Mouse (Mus musculus) hindbrain, embryonic 14.5 days (tissue): ENCODE results near the gene Ctdspl2. TPM values are rescaled to one million over a fixed set of nuclear protein-coding genes. Genes with fewer than 3 reads are reported as not detected.
"Not testable (repeated sequence)": the region's sequence is repeated elsewhere in the genome, so short reads cannot be mapped to it uniquely, and the experiment has no call there.

Experiments used
- ATAC-seq: fragments of 200-750 bp; cut with Nextera tagmentation; 2 replicates; pipeline ENCODE4 v1.8.0; 2017; ENCODE audit warnings: moderate number of reproducible peaks, mild to moderate bottlenecking, moderate TSS enrichment, moderate library complexity; ENCODE audit not compliant: low FRiP score
- DNase-seq: peaks from one replicate; pipeline ENCODE4 v3.0.0-alpha.2; 2015; ENCODE audit warnings: low spot score
- H3K27ac ChIP-seq: fragments of 300-500 bp; sonication (generic); 2 replicates; pipeline ENCODE4 v1.5.1; 2014; ENCODE audit warnings: mild to moderate bottlenecking, moderate library complexity
- H3K27me3 ChIP-seq: fragments of 300-500 bp; sonication (generic); 2 replicates; pipeline ENCODE4 v1.6.1; 2014; ENCODE audit warnings: mild to moderate bottlenecking, low read length, mixed read lengths; ENCODE audit not compliant: control insufficient read depth, insufficient read depth
- H3K36me3 ChIP-seq: fragments of 300-500 bp; sonication (generic); replicated peaks from 2 replicates; pipeline ENCODE4 v1.6.1; 2014; ENCODE audit not compliant: control insufficient read depth, insufficient read depth
- H3K4me1 ChIP-seq: fragments of 300-500 bp; sonication (generic); replicated peaks from 2 replicates; pipeline ENCODE4 v1.6.1; 2014; ENCODE audit warnings: antibody characterized with exemption, low read length, mixed read lengths; ENCODE audit not compliant: control insufficient read depth, insufficient read depth
- H3K4me2 ChIP-seq: fragments of 300-500 bp; sonication (generic); replicated peaks from 2 replicates; pipeline ENCODE4 v1.6.1; 2014; ENCODE audit warnings: mild to moderate bottlenecking, moderate library complexity
- H3K4me3 ChIP-seq: fragments of 300-500 bp; sonication (generic); replicated peaks from 2 replicates; pipeline ENCODE4 v1.5.1; 2014; ENCODE audit warnings: mild to moderate bottlenecking, low read length
- H3K9ac ChIP-seq: fragments of 300-500 bp; sonication (generic); 2 replicates; pipeline ENCODE4 v1.6.1; 2014
- H3K9me3 ChIP-seq: fragments of 300-500 bp; sonication (generic); 2 replicates; pipeline ENCODE4 v1.6.1; 2016; ENCODE audit warnings: low read length; ENCODE audit not compliant: control insufficient read depth
- WGBS: fragments of 180-500 bp; shearing (Covaris S2); extraction: QIAGEN DNeasy Blood & Tissue Kit; methylation state at CpG from one replicate; pipeline ENCODE4 v1.1.7; 2014; 5-methylcytosine and 5-hydroxymethylcytosine counted together
- polyA plus RNA-seq: library from polyadenylated mRNA; unstranded; fragments of >200 nt; fragmentation: Nextera tagmentation; extraction: Ambion mirVana; gene quantifications from 2 replicates; pipeline ENCODE4 v1.2.1, GENCODE M21; 2014

Ctdspl2 gene
- polyA plus RNA-seq: 34.5 and 35.5 TPM in 2 replicates

- Histone ChIP-seq H3K27ac (peak within 1 kb of the TSS; percentile 91), H3K4me2 (peak within 1 kb of the TSS; percentile 91), H3K9ac (peak within 1 kb of the TSS; percentile 97), H3K4me3 (peak within 1 kb of the TSS; percentile 96), H3K9me3 (no peaks in the 10 kb centered on the region), H3K27me3 (no peaks in the 10 kb centered on the region), H3K4me1 (peaks cover 22% of the 10 kb centered on the region), H3K36me3 (peaks cover 8% of the 10 kb centered on the region)
- ATAC-seq (peak; percentile 95), DNase-seq (peak; percentile 92)
- WGBS: under 1% methylated on average over 46 of the region's 48 CpGs
Observed at GRCm38 (mm10) chr2:121955765-121956223, at the start of gene Ctdspl2, which contains the start of gene Mageb3. Gene Ctdspl2 (plus strand): TSS chr2:121956001. Gene Mageb3 (minus strand): TSS chr2:121956092.

- no peaks in the 10 kb centered on the region for H3K27me3 ChIP-seq
- no peak overlapping the region for H3K4me2 ChIP-seq
- H3K9me3 ChIP-seq: no peaks in the 10 kb centered on the region
- 89% methylated on average over 3 of the region's 3 CpGs for WGBS
- no peaks in the 10 kb centered on the region for H3K4me1 ChIP-seq
- H3K36me3 ChIP-seq: peaks cover 87% of the 10 kb centered on the region
- H3K27ac ChIP-seq: no peak overlapping the region
- H3K4me3 ChIP-seq: no peak overlapping the region
- no peak overlapping the region for H3K9ac ChIP-seq
- ATAC-seq: no peak
- DNase-seq: no peak
Observed at GRCm38 (mm10) chr2:121909975-121910374, 45.8 kb upstream of the Ctdspl2 start.

- no peaks in the 10 kb centered on the region for H3K27me3 ChIP-seq
- ATAC-seq (no peak), DNase-seq (no peak)
- H3K4me2 ChIP-seq: no peak overlapping the region
- H3K4me3 ChIP-seq: no peak overlapping the region
- no peak overlapping the region for H3K27ac ChIP-seq
- H3K9ac ChIP-seq: no peak overlapping the region
- H3K9me3 ChIP-seq: no peaks in the 10 kb centered on the region
- 94% methylated on average over 5 of the region's 5 CpGs for WGBS
- H3K36me3 ChIP-seq: peaks cover 53% of the 10 kb centered on the region
- H3K4me1 ChIP-seq: no peaks in the 10 kb centered on the region
Observed at GRCm38 (mm10) chr2:121916047-121916970, 39.5 kb upstream of the Ctdspl2 start.

GRCm38 (mm10) chr2:121937624-121938023 lies 18.2 kb upstream of the Ctdspl2 start:
- H3K4me3 ChIP-seq, H3K9me3 ChIP-seq, H3K9ac ChIP-seq, H3K27me3 ChIP-seq, H3K4me1 ChIP-seq, H3K4me2 ChIP-seq, ATAC-seq, DNase-seq, H3K27ac ChIP-seq: not testable (repeated sequence)
- WGBS: 85% methylated on average over 2 of the region's 2 CpGs
- peaks cover 29% of the 10 kb centered on the region for H3K36me3 ChIP-seq

GRCm38 (mm10) chr2:121943364-121943763 lies 12.4 kb upstream of the Ctdspl2 start:
- WGBS: 84% methylated on average over 3 of the region's 3 CpGs
- no peaks in the 10 kb centered on the region for H3K4me1 ChIP-seq

GRCm38 (mm10) chr2:121954971-121955656 lies 687 bp upstream of the Ctdspl2 start:
- peaks cover 22% of the 10 kb centered on the region for H3K4me1 ChIP-seq
- peaks cover 6% of the 10 kb centered on the region; the same call in 1 of the 2 replicates for H3K36me3 ChIP-seq
- peak overlapping the region; percentile 97 for H3K9ac ChIP-seq
- WGBS: 23% methylated on average over 10 of the region's 10 CpGs
- H3K9me3 ChIP-seq: no peaks in the 10 kb centered on the region
- peak overlapping the region; percentile 91 for H3K4me2 ChIP-seq
- H3K27me3 ChIP-seq: no peaks in the 10 kb centered on the region
- H3K4me3 ChIP-seq: peak overlapping the region; percentile 96
- peak overlapping the region; percentile 91 for H3K27ac ChIP-seq
- ATAC-seq: no peak
- DNase-seq: no peak

More at GRCm38 (mm10) chr2:121943364-121943763, 12.4 kb upstream of the Ctdspl2 start:
- Histone ChIP-seq H3K9ac (no peak overlapping the region), H3K36me3 (no peaks in the 10 kb centered on the region), H3K9me3 (no peaks in the 10 kb centered on the region), H3K4me3 (no peak overlapping the region), H3K27ac (no peak overlapping the region), H3K4me2 (no peak overlapping the region), H3K27me3 (no peaks in the 10 kb centered on the region)
- no peak for DNase-seq
- ATAC-seq: no peak

GRCm38 (mm10) chr2:121956224-121957018 lies 620 bp downstream of the Ctdspl2 start:
- WGBS: under 1% methylated on average over 47 of the region's 47 CpGs
- ATAC-seq (peak; percentile 94), DNase-seq (peak; percentile 95)
- Histone ChIP-seq H3K4me3 (peak overlapping the region; percentile 96), H3K27me3 (no peaks in the 10 kb centered on the region), H3K4me2 (peak overlapping the region; percentile 91), H3K4me1 (peaks cover 22% of the 10 kb centered on the region), H3K9ac (peak overlapping the region; percentile 97), H3K27ac (peak overlapping the region; percentile 91), H3K9me3 (no peaks in the 10 kb centered on the region), H3K36me3 (peaks cover 9% of the 10 kb centered on the region)

GRCm38 (mm10) chr2:121957216-121957792 lies 1.5 kb downstream of the Ctdspl2 start:
- Histone ChIP-seq H3K4me2 (peak overlapping the region; percentile 91), H3K27me3 (no peaks in the 10 kb centered on the region), H3K9ac (peak overlapping the region; percentile 97), H3K36me3 (peaks cover 16% of the 10 kb centered on the region), H3K4me3 (peak overlapping the region; percentile 96), H3K9me3 (no peaks in the 10 kb centered on the region), H3K4me1 (peaks cover 22% of the 10 kb centered on the region), H3K27ac (0 out of 2 replicates have a peak overlapping the region, but pooled peaks have one; percentile 91)
- DNase-seq: no peak
- no peak for ATAC-seq
- 13% methylated on average over 8 of the region's 8 CpGs for WGBS
